Mouse (Mus musculus) kidney, postnatal 0 days (tissue): ENCODE measurements around the gene Ackr4. TPM values are rescaled to one million over a fixed set of nuclear protein-coding genes. Genes with fewer than 3 reads are reported as not detected.
A peak's percentile ranks its signal among the peaks of the same experiment; 100 is the strongest.

ENCODE experiments used
- ATAC-seq: fragments of 200-750 bp; cut with Nextera tagmentation; replicated peaks from 2 replicates; pipeline ENCODE4 v1.8.0; 2017; ENCODE audit warnings: low read depth, moderate number of reproducible peaks, moderate TSS enrichment, moderate library complexity; ENCODE audit not compliant: low FRiP score
- DNase-seq: peaks from one replicate; pipeline ENCODE4 v3.0.0-alpha.2; 2016; ENCODE audit warnings: low spot score
- H3K27ac ChIP-seq: fragments of 300-500 bp; sonication (generic); 2 replicates; pipeline ENCODE4 v1.5.1; 2014; ENCODE audit warnings: mild to moderate bottlenecking
- H3K27me3 ChIP-seq: fragments of 300-500 bp; sonication (generic); 2 replicates; pipeline ENCODE4 v1.6.1; 2014; ENCODE audit warnings: low read length, mixed read lengths; ENCODE audit not compliant: insufficient read depth
- H3K36me3 ChIP-seq: fragments of 300-500 bp; sonication (generic); 2 replicates; pipeline ENCODE4 v1.6.1; 2014; ENCODE audit warnings: low read length, mixed read lengths; ENCODE audit not compliant: insufficient read depth
- H3K4me1 ChIP-seq: fragments of 300-500 bp; sonication (generic); replicated peaks from 2 replicates; pipeline ENCODE4 v1.6.1; 2014; ENCODE audit warnings: antibody characterized with exemption, low read length, mixed read lengths; ENCODE audit not compliant: insufficient read depth
- H3K4me2 ChIP-seq: fragments of 300-500 bp; sonication (generic); 2 replicates; pipeline ENCODE4 v1.6.1; 2014; ENCODE audit warnings: mild to moderate bottlenecking, low read length, moderate library complexity, mixed read lengths
- H3K4me3 ChIP-seq: fragments of 300-500 bp; sonication (generic); replicated peaks from 2 replicates; pipeline ENCODE4 v1.5.1; 2014; ENCODE audit warnings: low read depth, low read length
- H3K9ac ChIP-seq: fragments of 300-500 bp; sonication (generic); 2 replicates; pipeline ENCODE4 v1.6.1; 2014; ENCODE audit warnings: low read depth, low read length
- H3K9me3 ChIP-seq: fragments of 300-500 bp; sonication (generic); replicated peaks from 2 replicates; pipeline ENCODE4 v1.6.1; 2016; ENCODE audit warnings: low read length, inconsistent platforms, mixed read lengths
- CTCF ChIP-seq: IDR thresholded peaks from 2 replicates; pipeline ENCODE4 v1.5.1; 2016; ENCODE audit warnings: antibody characterized with exemption, low read depth, mild to moderate bottlenecking, moderate library complexity
- WGBS: fragments of 180-500 bp; shearing (Covaris S2); extraction: QIAGEN DNeasy Blood & Tissue Kit; methylation state at CpG from one replicate; pipeline ENCODE4 v1.1.7; 2014; 5-methylcytosine and 5-hydroxymethylcytosine counted together
- polyA plus RNA-seq: library from polyadenylated mRNA; unstranded; fragments of >200 nt; fragmentation: Nextera tagmentation; extraction: Ambion mirVana; gene quantifications from 2 replicates; pipeline ENCODE4 v1.2.1, GENCODE M21; 2015

Gene Ackr4
- polyA plus RNA-seq, 1 experiment from 2014 or later: 2.3 TPM

DNA sequence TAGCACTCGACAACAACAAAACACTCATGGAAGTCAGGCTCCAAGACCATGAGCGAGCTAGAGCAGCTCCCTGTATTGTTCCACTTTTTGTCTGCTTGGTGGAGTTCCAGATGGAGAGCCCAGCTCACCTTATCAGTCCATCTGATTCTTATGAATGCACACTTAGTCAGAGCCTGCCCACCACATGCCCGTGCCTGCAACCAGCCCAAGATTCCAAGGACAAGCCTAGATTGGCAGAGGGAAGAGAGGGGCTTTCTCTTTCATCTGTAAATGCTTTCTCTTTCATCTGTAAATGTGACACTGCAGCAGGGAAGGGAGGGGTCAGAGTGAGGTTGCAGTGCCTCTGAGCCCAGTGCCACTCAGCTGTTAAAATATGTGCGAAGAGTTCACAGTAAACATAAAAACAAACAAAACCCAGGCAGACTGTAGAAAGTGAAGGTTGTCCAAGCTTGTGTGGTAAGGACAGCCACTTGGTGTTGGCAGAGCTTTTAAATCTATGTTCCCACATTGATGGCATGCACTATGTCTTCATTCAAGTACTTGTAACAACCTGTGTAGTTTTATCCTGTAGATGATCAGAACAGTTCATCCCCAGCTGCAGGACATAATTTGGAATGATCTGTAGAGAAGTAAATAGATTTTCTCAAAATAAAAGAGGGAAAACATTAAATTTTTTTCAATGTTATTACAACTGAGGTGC is 40.9 kb downstream of the Ackr4 start:
- Histone ChIP-seq H3K27me3 (no peaks in the 10 kb centered on the region), H3K4me3 (no peak overlapping the region), H3K4me1 (no peaks in the 10 kb centered on the region), H3K27ac (no peak overlapping the region), H3K9ac (no peak overlapping the region), H3K36me3 (0 out of 2 replicates have a peak, but pooled peaks cover 3% of the 10 kb centered on the region), H3K4me2 (no peak overlapping the region), H3K9me3 (no peaks in the 10 kb centered on the region)
- 51% methylated on average over 4 of the region's 4 CpGs for WGBS
- TF ChIP-seq CTCF: no peak
- ATAC-seq: no peak
- DNase-seq: no peak

DNA sequence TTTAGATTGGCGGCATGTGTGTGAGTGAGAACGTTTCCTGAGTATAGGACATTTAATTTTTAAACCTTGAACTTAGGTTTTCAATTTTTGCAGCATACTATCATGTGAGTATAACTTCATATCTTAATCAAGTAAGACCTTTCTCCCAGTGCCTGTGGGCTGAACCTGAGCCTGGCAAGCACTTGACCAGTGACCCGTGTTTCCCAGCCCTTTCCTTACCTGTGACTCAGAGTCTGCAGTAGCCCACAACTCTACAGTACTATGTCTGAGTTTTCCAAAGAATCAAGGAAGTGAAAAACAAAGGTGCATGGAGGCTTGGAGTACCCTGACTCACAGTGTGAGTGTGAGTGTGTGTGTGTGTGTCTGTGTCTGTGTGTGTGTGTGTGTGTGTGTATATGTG is 46.7 kb downstream of the Ackr4 start:
- no peak for ATAC-seq
- Histone ChIP-seq H3K36me3 (no peaks in the 10 kb centered on the region), H3K4me1 (no peaks in the 10 kb centered on the region), H3K9ac (no peak overlapping the region), H3K27ac (no peak overlapping the region), H3K27me3 (no peaks in the 10 kb centered on the region), H3K4me3 (no peak overlapping the region), H3K4me2 (no peak overlapping the region), H3K9me3 (no peaks in the 10 kb centered on the region)
- DNase-seq: no peak
- 68% methylated on average over 3 of the region's 3 CpGs for WGBS
- TF ChIP-seq CTCF: no peak

DNA sequence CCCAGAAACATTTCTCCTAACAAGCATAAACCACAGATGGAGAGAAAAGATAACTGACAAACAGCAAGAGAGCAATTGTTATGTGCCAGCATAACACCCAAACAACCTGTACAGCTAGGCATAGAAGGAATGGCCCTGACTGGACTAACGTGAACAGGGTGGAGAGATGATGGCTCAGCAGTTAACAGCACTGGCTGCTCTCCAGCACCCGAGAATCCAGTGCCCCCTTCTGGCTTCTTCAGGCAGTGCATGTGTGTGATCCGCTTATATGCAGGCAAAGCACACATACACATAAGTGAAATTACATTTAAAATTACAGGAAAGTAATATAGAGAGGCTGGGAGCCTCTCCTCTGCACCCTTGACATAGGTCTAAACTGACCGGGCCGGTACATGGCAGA is 47.4 kb downstream of the Ackr4 start:
- no peak overlapping the region for H3K4me2 ChIP-seq
- H3K4me1 ChIP-seq: no peaks in the 10 kb centered on the region
- H3K4me3 ChIP-seq: no peak overlapping the region
- H3K27ac ChIP-seq: no peak overlapping the region
- DNase-seq: peak; percentile 50
- whole genome bisulfite sequencing: 43% methylated on average over 5 of the region's 5 CpGs
- H3K27me3 ChIP-seq: no peaks in the 10 kb centered on the region
- no peak overlapping the region for H3K9ac ChIP-seq
- H3K36me3 ChIP-seq: no peaks in the 10 kb centered on the region
- TF ChIP-seq CTCF: peak; percentile 66
- no peak; the same call in 1 of the 2 replicates for ATAC-seq
- no peaks in the 10 kb centered on the region for H3K9me3 ChIP-seq

GRCm38 (mm10) chr9:104078780-104079179 is 48.0 kb downstream of the Ackr4 start:
- DNase-seq (no peak), ATAC-seq (no peak)
- H3K9ac ChIP-seq: no peak overlapping the region
- TF ChIP-seq CTCF: no peak
- no peaks in the 10 kb centered on the region for H3K36me3 ChIP-seq
- H3K4me2 ChIP-seq: no peak overlapping the region
- no peak overlapping the region for H3K4me3 ChIP-seq
- H3K4me1 ChIP-seq: no peaks in the 10 kb centered on the region
- 100% methylated on average over 1 of the region's 1 CpGs for WGBS
- no peaks in the 10 kb centered on the region for H3K27me3 ChIP-seq
- H3K27ac ChIP-seq: no peak overlapping the region
- H3K9me3 ChIP-seq: no peaks in the 10 kb centered on the region

GRCm38 (mm10) chr9:104075808-104076207 is 50.9 kb downstream of the Ackr4 start:
- no peaks in the 10 kb centered on the region for H3K9me3 ChIP-seq

GRCm38 (mm10) chr9:104070863-104071604 is 55.7 kb downstream of the Ackr4 start:
- H3K9ac ChIP-seq: no peak overlapping the region
- H3K27ac ChIP-seq: no peak overlapping the region
- H3K4me2 ChIP-seq: no peak overlapping the region
- no peak overlapping the region for H3K4me3 ChIP-seq
- H3K4me1 ChIP-seq: no peaks in the 10 kb centered on the region
- no peaks in the 10 kb centered on the region for H3K27me3 ChIP-seq
- H3K9me3 ChIP-seq: no peaks in the 10 kb centered on the region
- TF ChIP-seq CTCF: no peak
- DNase-seq (no peak), ATAC-seq (no peak)
- 80% methylated on average over 8 of the region's 8 CpGs for WGBS
- H3K36me3 ChIP-seq: no peaks in the 10 kb centered on the region

More at GRCm38 (mm10) chr9:104075808-104076207, 50.9 kb downstream of the Ackr4 start:
- no peak overlapping the region for H3K4me3 ChIP-seq
- no peaks in the 10 kb centered on the region for H3K4me1 ChIP-seq
- H3K27me3 ChIP-seq: no peaks in the 10 kb centered on the region
- ATAC-seq: no peak
- H3K4me2 ChIP-seq: no peak overlapping the region
- peak; percentile 71 for TF ChIP-seq CTCF
- no peak overlapping the region for H3K9ac ChIP-seq
- H3K27ac ChIP-seq: no peak overlapping the region
- WGBS: 60% methylated on average over 2 of the region's 2 CpGs
- DNase-seq: peak; percentile 32
- no peaks in the 10 kb centered on the region for H3K36me3 ChIP-seq
